Comparison of ENCODE assay signal across 10 mouse cellular contexts in genomic region chr5:106461913-106462312, GRCm38 (mm10). TPM values are rescaled to one million over a fixed set of nuclear protein-coding genes. Genes with fewer than 3 reads are reported as not detected.
DNase-seq lines count a peak whose midpoint lies in the region; ATAC-seq and TF ChIP-seq lines count a peak whose summit lies in the region.
"Had no signal": no experiment of that assay in that cellular context is flagged by ENCODE, and none has a peak within 500 bp of the region (broad histone marks: within the 10 kb centered on the region; RNA-seq: fewer than 3 reads in every experiment).

No protein-coding gene starts in this region.

- no peak overlapping the region for H3K4me3 ChIP-seq in forebrain, postnatal 0 days (ENCODE audit: low read depth, low read length)
- no peak overlapping the region for H3K4me3 ChIP-seq in forebrain, embryonic 12.5 days (replicated peaks)
- H3K4me3 ChIP-seq in midbrain, embryonic 11.5 days (ENCODE audit: low read depth, low read length): no peak overlapping the region
- no peak overlapping the region for H3K4me3 ChIP-seq in midbrain, embryonic 15.5 days
- no peak overlapping the region for H3K4me3 ChIP-seq in liver, postnatal 0 days (ENCODE audit: low read depth, low read length)

- peak; percentile 71 for TF ChIP-seq CTCF in forebrain, postnatal 0 days (IDR thresholded peaks at IDR 0.05; ENCODE audit: low read depth)
- peak; percentile 73 for TF ChIP-seq CTCF in liver, postnatal 0 days (IDR thresholded peaks at IDR 0.05; ENCODE audit: low read depth)

- TF ChIP-seq EP300 in liver, postnatal 0 days (IDR thresholded peaks at IDR 0.05; ENCODE audit: low read depth): no peak

- no peaks in the 10 kb centered on the region for H3K36me3 ChIP-seq in forebrain, postnatal 0 days (ENCODE audit: insufficient read depth)
- no peaks in the 10 kb centered on the region for H3K36me3 ChIP-seq in forebrain, embryonic 12.5 days (replicated peaks)
- no peaks in the 10 kb centered on the region for H3K36me3 ChIP-seq in midbrain, embryonic 11.5 days (ENCODE audit: control insufficient read depth, insufficient read depth, low read length)
- H3K36me3 ChIP-seq in midbrain, embryonic 15.5 days (replicated peaks): no peaks in the 10 kb centered on the region
- H3K36me3 ChIP-seq in liver, postnatal 0 days (replicated peaks; ENCODE audit: insufficient read depth, low read length): no peaks in the 10 kb centered on the region

- DNase-seq in forebrain, postnatal 0 days: peak; percentile 75
- peak; percentile 94 for DNase-seq in midbrain, embryonic 11.5 days (ENCODE audit: low spot score, missing footprints)
- DNase-seq in cerebellum, adult 9-11 months: peak; percentile 79
- DNase-seq in liver, postnatal 0 days: peak; percentile 56
- no peak for DNase-seq in Muller cell, postnatal 12 days (ENCODE audit: inconsistent ontology term)

- ATAC-seq in forebrain, postnatal 0 days: no peak
- no peak for ATAC-seq in forebrain, embryonic 12.5 days (ENCODE audit: low FRiP score)
- ATAC-seq in midbrain, embryonic 11.5 days (ENCODE audit: low FRiP score): no peak
- ATAC-seq in midbrain, embryonic 15.5 days (replicated peaks): no peak
- no peak for ATAC-seq in liver, postnatal 0 days
- no peak for ATAC-seq in erythroid progenitor cell, adult 5-6 weeks (replicated peaks; ENCODE audit: low FRiP score, poor library complexity, severe bottlenecking)
- ATAC-seq: Patski had no signal

- no peak overlapping the region for H3K27ac ChIP-seq in forebrain, postnatal 0 days (ENCODE audit: low read depth, low read length)
- H3K27ac ChIP-seq in forebrain, embryonic 12.5 days: no peak overlapping the region
- H3K27ac ChIP-seq in midbrain, embryonic 11.5 days (ENCODE audit: low read depth, low read length): no peak overlapping the region
- H3K27ac ChIP-seq in midbrain, embryonic 15.5 days: no peak overlapping the region
- H3K27ac ChIP-seq in liver, postnatal 0 days (ENCODE audit: low read depth): no peak overlapping the region

- WGBS in forebrain, postnatal 0 days: under 1% methylated on average over 4 of the region's 4 CpGs
- 0% methylated on average over 4 of the region's 4 CpGs for WGBS in forebrain, embryonic 12.5 days
- under 1% methylated on average over 4 of the region's 4 CpGs for WGBS in midbrain, embryonic 11.5 days
- WGBS in midbrain, embryonic 15.5 days: under 1% methylated on average over 4 of the region's 4 CpGs
- under 1% methylated on average over 4 of the region's 4 CpGs for WGBS in liver, postnatal 0 days (ENCODE audit: insufficient replicate concordance)

- no peak overlapping the region for H3K9ac ChIP-seq in forebrain, postnatal 0 days
- H3K9ac ChIP-seq in forebrain, embryonic 12.5 days: no peak overlapping the region
- H3K9ac ChIP-seq in midbrain, embryonic 11.5 days (ENCODE audit: low read length): no peak overlapping the region
- no peak overlapping the region for H3K9ac ChIP-seq in midbrain, embryonic 15.5 days
- no peak overlapping the region for H3K9ac ChIP-seq in liver, postnatal 0 days (replicated peaks)

- no peaks in the 10 kb centered on the region for H3K4me1 ChIP-seq in forebrain, postnatal 0 days (ENCODE audit: insufficient read depth)
- H3K4me1 ChIP-seq in forebrain, embryonic 12.5 days: peaks cover 75% of the 10 kb centered on the region
- peaks cover 31% of the 10 kb centered on the region for H3K4me1 ChIP-seq in midbrain, embryonic 11.5 days (ENCODE audit: control insufficient read depth, insufficient read depth, low read length)
- peaks cover 50% of the 10 kb centered on the region for H3K4me1 ChIP-seq in midbrain, embryonic 15.5 days
- H3K4me1 ChIP-seq in liver, postnatal 0 days (ENCODE audit: insufficient read depth): peaks cover 6% of the 10 kb centered on the region

- H3K9me3 ChIP-seq in forebrain, postnatal 0 days (ENCODE audit: low read length): no peaks in the 10 kb centered on the region
- no peaks in the 10 kb centered on the region for H3K9me3 ChIP-seq in forebrain, embryonic 12.5 days
- no peaks in the 10 kb centered on the region for H3K9me3 ChIP-seq in midbrain, embryonic 11.5 days (ENCODE audit: control insufficient read depth, low read length)
- H3K9me3 ChIP-seq in midbrain, embryonic 15.5 days: no peaks in the 10 kb centered on the region
- no peaks in the 10 kb centered on the region for H3K9me3 ChIP-seq in liver, postnatal 0 days (ENCODE audit: low read length)

- peaks cover 85% of the 10 kb centered on the region for H3K27me3 ChIP-seq in forebrain, postnatal 0 days (ENCODE audit: insufficient read depth, low read length)
- peaks cover 99% of the 10 kb centered on the region for H3K27me3 ChIP-seq in forebrain, embryonic 12.5 days
- H3K27me3 ChIP-seq in midbrain, embryonic 11.5 days (ENCODE audit: control insufficient read depth, insufficient read depth, low read length): peaks cover 93% of the 10 kb centered on the region
- H3K27me3 ChIP-seq in midbrain, embryonic 15.5 days (replicated peaks): peaks cover 48% of the 10 kb centered on the region
- H3K27me3 ChIP-seq in liver, postnatal 0 days (ENCODE audit: insufficient read depth, low read length): peaks cover 99% of the 10 kb centered on the region

- H3K4me2 ChIP-seq in forebrain, postnatal 0 days (ENCODE audit: low read depth): no peak overlapping the region
- H3K4me2 ChIP-seq in forebrain, embryonic 12.5 days: no peak overlapping the region
- no peak overlapping the region for H3K4me2 ChIP-seq in midbrain, embryonic 11.5 days
- H3K4me2 ChIP-seq in midbrain, embryonic 15.5 days: no peak overlapping the region
- no peak overlapping the region for H3K4me2 ChIP-seq in liver, postnatal 0 days (ENCODE audit: low read depth, low read length)

RNA-seq across cellular contexts. Expression of gene Barhl2, which starts 3.9 kb away (rescaled TPM):
- total RNA-seq in forebrain, postnatal 0 days (2014; rRNA removed): 4.5 and 9.4 TPM in 2 replicates
- polyA plus RNA-seq in forebrain, postnatal 0 days (2015; fragmentation: Nextera tagmentation; extraction: Ambion mirVana): 1.3 and 1.5 TPM in 2 replicates
- 6.2 and 7.6 TPM in 2 replicates for polyA plus RNA-seq in forebrain, embryonic 12.5 days (2016; fragmentation: Nextera tagmentation; extraction: Ambion mirVana)
- polyA plus RNA-seq in midbrain, embryonic 11.5 days (2014; fragmentation: Nextera tagmentation; extraction: Ambion mirVana): 10.3 and 12.4 TPM in 2 replicates
- 7.8 and 8.5 TPM in 2 replicates for polyA plus RNA-seq in midbrain, embryonic 15.5 days (2015; fragmentation: Nextera tagmentation; extraction: Ambion mirVana)
- not detected in 2 replicates for polyA plus RNA-seq in liver, postnatal 0 days (2015; fragmentation: Nextera tagmentation; extraction: Ambion mirVana)
- total RNA-seq in erythroid progenitor cell, adult 5-6 weeks (2015; ENCODE audit: low replicate concordance): not detected in 2 replicates
- total RNA-seq in erythroid progenitor cell, adult 5-6 weeks (2017; ENCODE audit: low replicate concordance): not detected in 2 replicates
- total RNA-seq: heart, adult 18-20 months had no signal
- polyA plus RNA-seq: Patski had no signal
